Mouse (Mus musculus): ENCODE results near the gene Ccdc194. TPM values are rescaled to one million over a fixed set of nuclear protein-coding genes. Genes with fewer than 3 reads are reported as not detected.
A peak's percentile ranks its signal among the peaks of the same experiment; 100 is the strongest.
"Not testable (repeated sequence)": the region's sequence is repeated elsewhere in the genome, so short reads cannot be mapped to it uniquely, and the experiment has no call there.

Gene Ccdc194
- polyA plus RNA-seq, 1 experiment from 2014 or later: 0.32 TPM

DNA sequence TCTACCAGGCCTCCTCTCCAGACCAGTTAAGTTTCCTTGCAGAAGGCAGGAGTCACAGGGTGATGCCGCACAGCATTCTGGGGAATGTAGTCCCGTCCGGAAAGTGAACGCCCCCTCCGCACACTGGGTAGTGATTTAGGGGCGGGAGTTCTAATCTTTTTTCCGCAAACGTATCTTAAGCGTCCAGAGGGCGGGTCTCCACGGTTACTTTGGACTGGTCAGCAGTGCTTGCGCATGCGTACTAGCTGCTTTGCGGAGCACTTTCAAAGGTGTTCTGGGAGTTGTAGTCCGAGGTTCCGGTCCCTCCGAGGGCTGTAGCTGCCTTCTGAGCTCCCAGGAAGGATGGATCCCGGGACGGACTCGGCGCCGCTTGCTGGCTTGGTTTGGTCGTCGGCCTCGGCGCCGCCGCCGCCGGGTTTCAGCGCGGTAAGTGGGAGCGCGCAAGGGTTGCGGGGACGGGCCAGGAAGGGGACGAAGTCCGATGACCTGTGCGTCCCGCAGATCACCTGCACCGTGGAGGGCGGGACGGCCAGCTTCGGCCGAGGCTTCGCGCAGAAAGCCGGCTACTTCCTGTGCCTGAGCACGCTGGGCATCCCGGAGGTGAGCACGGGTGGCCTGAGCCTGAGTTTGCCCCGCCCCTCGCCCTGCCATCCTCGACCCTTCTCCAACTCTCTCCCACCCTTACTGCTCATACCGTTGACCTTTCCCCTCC, 17.3 kb upstream of the Ccdc194 start, which contains the start of gene Mvb12a:
Gene Mvb12a, plus strand, starts transcription at position 291 of the 712 bp plus-strand sequence.
- Histone ChIP-seq H3K9me3 (replicated peaks; ENCODE audit: control insufficient read depth, low read length) (no peaks in the 10 kb centered on the region), H3K27me3 (ENCODE audit: control insufficient read depth, insufficient read depth, low read length) (no peaks in the 10 kb centered on the region), H3K27ac (ENCODE audit: low read length) (peak within 1 kb of the TSS; percentile 46; the same call in 1 of the 2 replicates), H3K9ac (ENCODE audit: low read length) (peak within 1 kb of the TSS; percentile 86), H3K4me1 (ENCODE audit: control insufficient read depth, insufficient read depth, low read length) (peaks cover 9% of the 10 kb centered on the region; the same call in 1 of the 2 replicates), H3K36me3 (ENCODE audit: control insufficient read depth, insufficient read depth, low read length) (no peaks in the 10 kb centered on the region), H3K4me2 (ENCODE audit: low read depth, low read length) (peak within 1 kb of the TSS; percentile 90), H3K4me3 (replicated peaks; ENCODE audit: low read length) (peak within 1 kb of the TSS; percentile 93)
- peak; percentile 97 for ATAC-seq (ENCODE audit: insufficient read depth, low FRiP score)
- WGBS: under 1% methylated on average over 55 of the region's 55 CpGs

- Histone ChIP-seq H3K4me1 (ENCODE audit: control insufficient read depth, insufficient read depth, low read length) (0 out of 2 replicates have a peak, but pooled peaks cover 5% of the 10 kb centered on the region), H3K36me3 (ENCODE audit: control insufficient read depth, insufficient read depth, low read length) (no peaks in the 10 kb centered on the region), H3K4me2 (ENCODE audit: low read depth, low read length) (peak within 1 kb of the TSS; percentile 66), H3K27ac (ENCODE audit: low read length) (peak within 1 kb of the TSS; percentile 54), H3K27me3 (ENCODE audit: control insufficient read depth, insufficient read depth, low read length) (no peaks in the 10 kb centered on the region), H3K9me3 (replicated peaks; ENCODE audit: control insufficient read depth, low read length) (no peaks in the 10 kb centered on the region), H3K9ac (ENCODE audit: low read length) (peak within 1 kb of the TSS; percentile 68), H3K4me3 (replicated peaks; ENCODE audit: low read length) (peak within 1 kb of the TSS; percentile 51)
- ATAC-seq (ENCODE audit: insufficient read depth, low FRiP score): peak; percentile 90
- WGBS: 4% methylated on average over 37 of the region's 37 CpGs
Observed at GRCm38 (mm10) chr8:71537028-71537867, 11.7 kb upstream of the Ccdc194 start, which contains the start of gene Bst2. Bst2 (minus strand) TSS chr8:71537456.

DNA sequence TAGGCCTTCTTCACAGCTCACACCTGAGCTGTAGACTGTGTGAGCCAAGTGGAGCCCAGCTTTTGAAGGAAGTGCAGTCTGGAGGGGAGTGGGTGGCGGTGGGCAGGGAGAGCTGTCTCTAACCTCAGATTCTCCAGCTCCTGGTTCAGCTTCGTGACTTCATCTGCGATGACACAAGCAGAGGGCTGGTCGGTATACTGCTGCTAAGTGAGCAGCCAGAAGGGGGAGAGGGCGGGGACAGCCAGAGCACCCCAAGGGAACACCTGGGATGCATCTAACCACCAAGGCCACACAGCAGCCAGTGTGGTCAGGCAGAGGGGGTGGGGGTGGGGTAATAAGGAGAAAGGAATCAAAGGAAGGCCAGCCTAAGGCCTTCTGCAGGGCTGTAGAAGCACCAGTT, 10.2 kb upstream of the Ccdc194 start:
- no peak for ATAC-seq (ENCODE audit: insufficient read depth, low FRiP score)

GRCm38 (mm10) chr8:71534263-71534810, 8.8 kb upstream of the Ccdc194 start:
- no peaks in the 10 kb centered on the region for H3K36me3 ChIP-seq (ENCODE audit: control insufficient read depth, insufficient read depth, low read length)
- no peak for ATAC-seq (ENCODE audit: insufficient read depth, low FRiP score)
- H3K27me3 ChIP-seq (ENCODE audit: control insufficient read depth, insufficient read depth, low read length): no peaks in the 10 kb centered on the region
- H3K4me2 ChIP-seq (ENCODE audit: low read depth, low read length): no peak overlapping the region
- no peak overlapping the region for H3K27ac ChIP-seq (ENCODE audit: low read length)
- no peaks in the 10 kb centered on the region for H3K9me3 ChIP-seq (replicated peaks; ENCODE audit: control insufficient read depth, low read length)
- 0 out of 2 replicates have a peak, but pooled peaks cover 5% of the 10 kb centered on the region for H3K4me1 ChIP-seq (ENCODE audit: control insufficient read depth, insufficient read depth, low read length)
- WGBS: 42% methylated on average over 3 of the region's 3 CpGs
- H3K4me3 ChIP-seq (replicated peaks; ENCODE audit: low read length): no peak overlapping the region
- H3K9ac ChIP-seq (ENCODE audit: low read length): no peak overlapping the region

More for the DNA sequence above, 10.2 kb upstream of the Ccdc194 start:
- Histone ChIP-seq H3K9ac (ENCODE audit: low read length) (no peak overlapping the region), H3K9me3 (replicated peaks; ENCODE audit: control insufficient read depth, low read length) (no peaks in the 10 kb centered on the region), H3K4me2 (ENCODE audit: low read depth, low read length) (no peak overlapping the region), H3K4me1 (ENCODE audit: control insufficient read depth, insufficient read depth, low read length) (0 out of 2 replicates have a peak, but pooled peaks cover 5% of the 10 kb centered on the region), H3K27me3 (ENCODE audit: control insufficient read depth, insufficient read depth, low read length) (no peaks in the 10 kb centered on the region), H3K27ac (ENCODE audit: low read length) (no peak overlapping the region), H3K36me3 (ENCODE audit: control insufficient read depth, insufficient read depth, low read length) (no peaks in the 10 kb centered on the region), H3K4me3 (replicated peaks; ENCODE audit: low read length) (no peak overlapping the region)
- WGBS: 62% methylated on average over 5 of the region's 5 CpGs

DNA sequence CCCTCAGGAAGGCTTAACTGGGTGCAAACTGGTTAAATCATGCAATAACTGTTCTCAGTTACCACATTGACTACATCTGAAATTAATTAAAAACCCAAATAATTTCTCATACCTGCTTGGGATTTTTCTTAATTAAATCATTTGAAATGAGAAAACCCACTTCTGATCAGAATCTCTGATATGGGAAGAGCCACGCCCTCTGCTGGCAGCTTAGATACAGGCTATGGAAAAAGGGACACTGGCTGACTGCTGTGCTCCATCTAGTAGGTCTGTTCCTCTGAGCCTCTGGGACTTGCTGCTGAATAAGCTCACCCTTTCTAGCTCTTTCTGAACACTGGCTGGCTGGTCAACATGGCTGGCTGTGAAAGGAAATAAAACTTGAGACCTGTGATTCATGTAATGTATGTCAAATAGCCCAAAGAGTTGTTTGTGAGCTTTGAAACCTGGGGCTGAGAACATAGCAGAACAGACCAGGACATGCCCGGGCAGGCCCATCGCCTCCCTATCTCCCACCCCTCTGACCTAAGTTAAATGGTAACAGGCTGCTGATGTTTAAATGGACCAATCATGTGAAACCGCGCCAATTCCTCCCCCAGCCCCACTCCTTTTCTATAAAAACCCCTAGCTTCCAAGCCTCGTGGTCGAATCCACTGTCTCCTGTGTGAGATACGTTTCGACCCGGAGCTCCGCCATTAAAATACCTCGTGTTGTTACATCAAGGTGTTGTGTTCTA, 5.4 kb upstream of the Ccdc194 start:
- WGBS: 70% methylated on average over 5 of the region's 12 CpGs
- not testable (repeated sequence) for ATAC-seq (ENCODE audit: insufficient read depth, low FRiP score); H3K4me3 ChIP-seq (replicated peaks; ENCODE audit: low read length); H3K9ac ChIP-seq (ENCODE audit: low read length); H3K36me3 ChIP-seq (ENCODE audit: control insufficient read depth, insufficient read depth, low read length); H3K4me2 ChIP-seq (ENCODE audit: low read depth, low read length); H3K27me3 ChIP-seq (ENCODE audit: control insufficient read depth, insufficient read depth, low read length); H3K27ac ChIP-seq (ENCODE audit: low read length); H3K9me3 ChIP-seq (replicated peaks; ENCODE audit: control insufficient read depth, low read length)
- H3K4me1 ChIP-seq (ENCODE audit: control insufficient read depth, insufficient read depth, low read length): peaks cover 12% of the 10 kb centered on the region; the same call in 1 of the 2 replicates

DNA sequence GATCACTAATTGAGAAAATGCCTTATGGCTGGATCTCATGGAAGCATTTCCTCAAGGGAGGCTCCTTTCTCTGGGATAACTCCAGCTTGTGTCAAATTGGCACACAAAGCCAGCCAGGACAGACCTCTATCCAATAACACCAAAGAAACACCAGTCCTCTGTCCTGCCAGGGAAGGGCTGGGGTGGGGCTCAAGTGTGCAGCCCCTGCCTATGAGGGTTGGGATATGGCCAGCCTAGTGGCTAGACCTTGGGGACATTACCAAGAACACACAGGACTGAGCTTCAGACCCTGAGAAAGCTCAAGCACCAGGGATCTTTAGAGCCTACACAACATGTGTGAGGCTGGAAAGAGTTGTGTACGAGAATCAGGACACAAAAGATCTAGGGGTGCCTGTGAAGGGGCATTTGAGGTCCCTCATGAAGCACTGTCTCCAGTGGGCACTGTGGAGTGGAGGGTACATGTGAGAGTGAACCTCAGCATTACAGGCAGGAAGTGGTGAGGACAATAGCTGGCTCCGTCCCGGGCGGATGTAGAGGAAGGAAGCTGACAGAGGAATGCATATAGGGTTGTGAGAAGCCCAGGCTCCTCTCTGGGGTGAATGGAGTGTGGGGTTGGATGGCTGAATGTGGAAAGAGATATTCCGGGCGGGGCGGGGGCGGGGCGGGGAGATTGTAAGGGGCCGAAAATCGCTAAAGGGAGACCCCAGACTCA, 3.0 kb upstream of the Ccdc194 start:
- ATAC-seq (ENCODE audit: insufficient read depth, low FRiP score): peak; percentile 42; the same call in 1 of the 2 replicates
- WGBS: 71% methylated on average over 11 of the region's 11 CpGs

DNA sequence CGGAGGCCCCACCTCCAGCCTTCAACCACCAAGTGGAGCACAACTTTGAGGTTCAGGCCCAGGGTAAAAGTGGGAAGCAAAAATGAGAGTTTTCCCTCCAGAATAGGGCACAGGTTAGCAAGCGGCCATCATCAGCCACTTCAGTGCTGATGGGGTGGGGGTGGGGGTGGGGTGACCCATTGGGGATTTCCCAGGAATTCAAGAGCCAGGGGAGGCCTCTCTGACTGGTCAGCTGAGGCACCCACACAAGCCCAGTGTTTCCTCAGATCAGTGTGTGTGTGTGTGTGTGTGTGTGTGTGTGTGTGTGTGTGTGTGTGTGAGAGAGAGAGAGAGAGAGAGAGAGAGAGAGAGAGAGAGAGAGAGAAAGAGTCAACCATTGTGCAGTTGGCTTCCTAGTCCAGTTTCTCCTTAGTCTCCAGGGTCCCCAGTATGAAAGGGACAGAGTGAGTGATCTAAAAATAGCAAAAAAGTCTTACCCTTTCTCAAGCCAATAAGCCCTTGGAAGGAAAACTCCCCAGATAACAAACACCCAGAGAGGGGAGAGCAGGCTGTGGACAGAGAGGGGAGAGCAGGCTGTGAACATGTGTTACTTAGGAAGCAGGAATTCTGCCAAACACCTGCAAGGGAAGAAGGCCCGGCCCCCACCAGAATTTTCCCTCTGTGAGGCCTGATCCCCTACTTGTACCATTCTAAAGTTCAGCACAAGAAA, 1.8 kb upstream of the Ccdc194 start:
- H3K36me3 ChIP-seq (ENCODE audit: control insufficient read depth, insufficient read depth, low read length): no peaks in the 10 kb centered on the region
- WGBS: 60% methylated on average over 3 of the region's 3 CpGs
- no peak overlapping the region for H3K4me2 ChIP-seq (ENCODE audit: low read depth, low read length)
- ATAC-seq (ENCODE audit: insufficient read depth, low FRiP score): no peak
- H3K9me3 ChIP-seq (replicated peaks; ENCODE audit: control insufficient read depth, low read length): no peaks in the 10 kb centered on the region
- no peak overlapping the region for H3K4me3 ChIP-seq (replicated peaks; ENCODE audit: low read length)
- H3K4me1 ChIP-seq (ENCODE audit: control insufficient read depth, insufficient read depth, low read length): peaks cover 19% of the 10 kb centered on the region; the same call in 1 of the 2 replicates
- no peak overlapping the region for H3K9ac ChIP-seq (ENCODE audit: low read length)
- H3K27me3 ChIP-seq (ENCODE audit: control insufficient read depth, insufficient read depth, low read length): peaks cover 12% of the 10 kb centered on the region
- H3K27ac ChIP-seq (ENCODE audit: low read length): peak overlapping the region; percentile 3

More for the DNA sequence above, 3.0 kb upstream of the Ccdc194 start:
- H3K9ac ChIP-seq (ENCODE audit: low read length): no peak overlapping the region
- peaks cover 19% of the 10 kb centered on the region; the same call in 1 of the 2 replicates for H3K4me1 ChIP-seq (ENCODE audit: control insufficient read depth, insufficient read depth, low read length)
- H3K27ac ChIP-seq (ENCODE audit: low read length): peak overlapping the region; percentile 76
- H3K4me2 ChIP-seq (ENCODE audit: low read depth, low read length): no peak overlapping the region
- H3K4me3 ChIP-seq (replicated peaks; ENCODE audit: low read length): no peak overlapping the region
- H3K36me3 ChIP-seq (ENCODE audit: control insufficient read depth, insufficient read depth, low read length): no peaks in the 10 kb centered on the region
- peaks cover 12% of the 10 kb centered on the region for H3K27me3 ChIP-seq (ENCODE audit: control insufficient read depth, insufficient read depth, low read length)
- H3K9me3 ChIP-seq (replicated peaks; ENCODE audit: control insufficient read depth, low read length): no peaks in the 10 kb centered on the region
